Mouse (Mus musculus) testis, adult 2 months (tissue): ENCODE results near the gene Gtse1. TPM values are rescaled to one million over a fixed set of nuclear protein-coding genes. Genes with fewer than 3 reads are reported as not detected.
A peak's percentile ranks its signal among the peaks of the same experiment; 100 is the strongest.

Experiments used
- H3K27ac ChIP-seq: fragments of 200-500 bp; 2 replicates; pipeline ENCODE4 v1.5.1; 2012; ENCODE audit warnings: low read depth, low read length; ENCODE audit not compliant: control insufficient read depth, insufficient read depth
- H3K27me3 ChIP-seq: fragments of 200-500 bp; 2 replicates; pipeline ENCODE4 v1.6.1; 2012; ENCODE audit warnings: mild to moderate bottlenecking, low read length, moderate library complexity; ENCODE audit not compliant: control insufficient read depth, insufficient read depth
- H3K36me3 ChIP-seq: fragments of 200-500 bp; 2 replicates; pipeline ENCODE4 v1.6.1; 2012; ENCODE audit warnings: mild to moderate bottlenecking, low read length; ENCODE audit not compliant: control insufficient read depth, insufficient read depth
- H3K4me1 ChIP-seq: fragments of 200-500 bp; 2 replicates; pipeline ENCODE4 v1.6.1; 2012; ENCODE audit warnings: low read length; ENCODE audit not compliant: control insufficient read depth, insufficient read depth
- H3K4me3 ChIP-seq: fragments of 200-500 bp; 2 replicates; pipeline ENCODE4 v1.5.1; 2012; ENCODE audit warnings: low read depth, mild to moderate bottlenecking, low read length, moderate library complexity, mixed read lengths; ENCODE audit not compliant: control insufficient read depth
- CTCF ChIP-seq: fragments of 200-500 bp; IDR thresholded peaks from 2 replicates; pipeline ENCODE4 v1.5.1; 2012; ENCODE audit warnings: low read depth, mild to moderate bottlenecking, inconsistent platforms, low read length, moderate library complexity; ENCODE audit not compliant: control insufficient read depth, insufficient read depth, insufficient replicate concordance
- POLR2A ChIP-seq: fragments of 200-500 bp; IDR thresholded peaks from 2 replicates; pipeline ENCODE4 v1.6.1; 2012; ENCODE audit warnings: low read depth, mild to moderate bottlenecking, inconsistent platforms, low read length, moderate library complexity; ENCODE audit not compliant: control insufficient read depth
- polyA plus RNA-seq: library from polyadenylated mRNA; depleted of rRNA; stranded (reverse); fragments of >200 nt; gene quantifications from 2 replicates; pipeline ENCODE4 v1.2.3, GENCODE M21; 2012; rRNA removed

Gene Gtse1
- 9.5 and 9.9 TPM in 2 replicates for polyA plus RNA-seq

GRCm38 (mm10) chr15:85859490-85860031 is at the start of gene Gtse1:
TSS of gene Gtse1 (plus strand) at chr15:85859745.
- Histone ChIP-seq H3K4me1 (peaks cover 3% of the 10 kb centered on the region), H3K4me3 (peak within 1 kb of the TSS; percentile 98), H3K27me3 (no peaks in the 10 kb centered on the region), H3K27ac (peak within 1 kb of the TSS; percentile 92), H3K36me3 (peaks cover 1% of the 10 kb centered on the region)
- TF ChIP-seq CTCF: no peak
- TF ChIP-seq POLR2A: no peak

GRCm38 (mm10) chr15:85810462-85810805 is 49.1 kb upstream of the Gtse1 start:
- H3K27ac ChIP-seq: peak overlapping the region; percentile 94; the same call in 1 of the 2 replicates
- TF ChIP-seq POLR2A: no peak
- no peak for TF ChIP-seq CTCF
- H3K36me3 ChIP-seq: no peaks in the 10 kb centered on the region; the same call in 1 of the 2 replicates
- peaks cover 10% of the 10 kb centered on the region for H3K4me1 ChIP-seq
- H3K27me3 ChIP-seq: no peaks in the 10 kb centered on the region
- peak overlapping the region; percentile 98 for H3K4me3 ChIP-seq

- Histone ChIP-seq H3K36me3 (no peaks in the 10 kb centered on the region; the same call in 1 of the 2 replicates), H3K4me1 (peaks cover 10% of the 10 kb centered on the region), H3K27me3 (no peaks in the 10 kb centered on the region), H3K4me3 (peak overlapping the region; percentile 98), H3K27ac (peak overlapping the region; percentile 94)
- no peak for TF ChIP-seq CTCF
- TF ChIP-seq POLR2A: no peak
Measured at GRCm38 (mm10) chr15:85810806-85811521, 48.6 kb upstream of the Gtse1 start.

- peak within 1 kb of the TSS; percentile 98 for H3K4me3 ChIP-seq
- no peak for TF ChIP-seq CTCF
- TF ChIP-seq POLR2A: peak; percentile 87
- H3K27me3 ChIP-seq: no peaks in the 10 kb centered on the region
- H3K4me1 ChIP-seq: peaks cover 10% of the 10 kb centered on the region
- peak within 1 kb of the TSS; percentile 94 for H3K27ac ChIP-seq
- H3K36me3 ChIP-seq: no peaks in the 10 kb centered on the region; the same call in 1 of the 2 replicates
Measured at GRCm38 (mm10) chr15:85811535-85812277, 47.8 kb upstream of the Gtse1 start, which contains the start of gene Cdpf1. TSS of gene Cdpf1 (minus strand) at chr15:85811697.

- H3K36me3 ChIP-seq: no peaks in the 10 kb centered on the region; the same call in 1 of the 2 replicates
- H3K27me3 ChIP-seq: no peaks in the 10 kb centered on the region
- peaks cover 10% of the 10 kb centered on the region for H3K4me1 ChIP-seq
- H3K4me3 ChIP-seq: no peak overlapping the region
- TF ChIP-seq POLR2A (no peak), CTCF (no peak)
- no peak overlapping the region for H3K27ac ChIP-seq
Measured at GRCm38 (mm10) chr15:85813428-85813827, 46.1 kb upstream of the Gtse1 start.

- Histone ChIP-seq H3K27me3 (no peaks in the 10 kb centered on the region), H3K27ac (peak within 1 kb of the TSS; percentile 7; the same call in 1 of the 2 replicates), H3K36me3 (no peaks in the 10 kb centered on the region), H3K4me1 (peaks cover 7% of the 10 kb centered on the region), H3K4me3 (peak within 1 kb of the TSS; percentile 82)
- TF ChIP-seq CTCF: no peak
- peak; percentile 39; the same call in 1 of the 2 replicates for TF ChIP-seq POLR2A
Measured at GRCm38 (mm10) chr15:85821203-85822010, 38.1 kb upstream of the Gtse1 start, which contains the start of gene Pkdrej. TSS of gene Pkdrej (minus strand) at chr15:85821734.
